Mouse (Mus musculus) ovary, postnatal 14 days (tissue): ENCODE measurements at regions not wholly inside any gene's neighbourhood (a gene's known extent, or its start where the extent isn't known, plus 50 kb on each side); places are given as distances from the start of the nearest gene placed in this dataset.

ENCODE experiments used
- DNase-seq: peaks from one replicate; pipeline ENCODE4 v3.0.0; 2022; ENCODE audit warnings: low spot score

GRCm38 (mm10) chr15:84616880-84617279, 52.5 kb upstream of the Prr5 start:
- peak; percentile 71 for DNase-seq

GRCm38 (mm10) chr15:84613536-84614527, 55.6 kb upstream of the Prr5 start:
- peak; percentile 94 for DNase-seq

DNA sequence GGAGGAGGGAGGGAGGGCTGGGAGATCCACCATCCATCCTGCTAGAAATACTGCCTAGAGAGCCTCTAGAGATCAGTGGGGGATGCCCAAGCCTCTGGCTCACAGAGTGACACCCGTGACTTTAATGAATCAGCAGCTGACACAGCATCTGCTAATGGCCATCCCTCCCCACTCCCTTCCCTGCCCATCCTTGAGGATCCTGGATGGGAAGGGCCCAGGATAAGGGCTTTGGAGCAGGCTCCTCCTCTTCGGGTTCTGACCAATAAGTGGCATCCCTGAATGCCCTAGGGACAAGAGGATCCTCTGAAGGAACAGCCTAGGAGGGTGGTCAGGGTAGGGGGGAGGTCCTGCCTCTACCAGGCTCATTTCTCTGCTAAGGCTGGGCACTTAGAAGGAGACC, 55.3 kb upstream of the Rtl6 start:
- DNase-seq, result no peak

GRCm38 (mm10) chr15:84609825-84610442, 52.3 kb upstream of the Rtl6 start:
- no peak for DNase-seq

DNA sequence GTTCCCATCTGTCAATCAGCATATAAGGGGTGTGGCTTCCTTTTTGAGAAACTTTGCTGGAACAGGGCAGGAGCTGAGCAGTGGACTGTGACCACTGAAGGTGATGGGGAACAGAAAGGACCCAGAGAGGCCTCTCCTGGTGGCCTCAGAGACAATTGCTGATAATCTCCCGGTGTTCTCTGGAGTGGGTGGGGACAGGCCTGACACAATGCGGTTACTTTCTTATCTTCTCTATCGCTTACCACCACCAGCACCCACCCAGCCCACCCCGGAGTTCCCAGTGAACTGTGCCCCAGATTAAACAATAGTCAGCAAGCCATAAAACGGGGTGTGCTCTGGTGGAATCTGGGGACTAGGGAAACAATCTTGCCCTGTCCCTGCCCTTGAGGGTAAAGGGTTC, 51.4 kb upstream of the Rtl6 start:
- no peak for DNase-seq
